Mouse (Mus musculus): Measurements from ENCODE around the gene Tspan17.

Tspan17 gene

GRCm38 (mm10) chr13:54805134-54805838 is 16.1 kb downstream of the Tspan17 start:
- no peak for DNase-seq (ENCODE audit: low read depth in 2 of 2, low spot score in 2 of 2)

GRCm38 (mm10) chr13:54806434-54806976 is 17.3 kb downstream of the Tspan17 start:
- DNase-seq (ENCODE audit: low read depth in 2 of 2, low spot score in 2 of 2) = no peak

GRCm38 (mm10) chr13:54808067-54808466 is 18.9 kb downstream of the Tspan17 start:
- no peak for DNase-seq (ENCODE audit: low read depth in 2 of 2, low spot score in 2 of 2)

- DNase-seq (ENCODE audit: low read depth in 2 of 2, low spot score in 2 of 2) = no peak
These were observed 22.3 kb downstream of the Tspan17 start for GRCm38 (mm10) chr13:54811476-54811875.

GRCm38 (mm10) chr13:54813381-54813780 is 24.2 kb downstream of the Tspan17 start:
- no peak for DNase-seq (ENCODE audit: low read depth in 2 of 2, low spot score in 2 of 2)

GRCm38 (mm10) chr13:54818399-54819254 is 29.4 kb downstream of the Tspan17 start:
- DNase-seq (ENCODE audit: low read depth in 2 of 2, low spot score in 2 of 2) = no peak

- DNase-seq (ENCODE audit: low read depth in 2 of 2, low spot score in 2 of 2) = no peak
These were observed 31.9 kb downstream of the Tspan17 start for GRCm38 (mm10) chr13:54821106-54821505.

- no peak for DNase-seq (ENCODE audit: low read depth in 2 of 2, low spot score in 2 of 2)
These were observed 32.8 kb downstream of the Tspan17 start for GRCm38 (mm10) chr13:54821931-54822330.

GRCm38 (mm10) chr13:54824111-54824931 is 35.1 kb downstream of the Tspan17 start:
- DNase-seq (ENCODE audit: low read depth in 2 of 2, low spot score in 2 of 2) = no peak

GRCm38 (mm10) chr13:54827992-54828391 is 38.8 kb downstream of the Tspan17 start:
- DNase-seq (ENCODE audit: low read depth in 2 of 2, low spot score in 2 of 2) = no peak

GRCm38 (mm10) chr13:54828508-54828907 is 39.3 kb downstream of the Tspan17 start:
- no peak for DNase-seq (ENCODE audit: low read depth in 2 of 2, low spot score in 2 of 2)

- no peak for DNase-seq (ENCODE audit: low read depth in 2 of 2, low spot score in 2 of 2)
These were observed 40.3 kb downstream of the Tspan17 start for GRCm38 (mm10) chr13:54829450-54829849.

GRCm38 (mm10) chr13:54836351-54837030 is 47.3 kb downstream of the Tspan17 start:
- no peak for DNase-seq (ENCODE audit: low read depth in 2 of 2, low spot score in 2 of 2)

- DNase-seq (ENCODE audit: low read depth in 2 of 2, low spot score in 2 of 2) = no peak
These were observed 47.9 kb downstream of the Tspan17 start for GRCm38 (mm10) chr13:54837061-54837460.

- no peak for DNase-seq (ENCODE audit: low read depth in 2 of 2, low spot score in 2 of 2)
These were observed 48.3 kb downstream of the Tspan17 start for GRCm38 (mm10) chr13:54837471-54837889.

- no peak for DNase-seq (ENCODE audit: low read depth in 2 of 2, low spot score in 2 of 2)
These were observed 49.4 kb downstream of the Tspan17 start for GRCm38 (mm10) chr13:54838540-54838939.

- DNase-seq (ENCODE audit: low read depth in 2 of 2, low spot score in 2 of 2) = no peak
These were observed 50.0 kb downstream of the Tspan17 start for GRCm38 (mm10) chr13:54839211-54839610.

- DNase-seq (ENCODE audit: low read depth in 2 of 2, low spot score in 2 of 2) = no peak
These were observed 55.4 kb downstream of the Tspan17 start for GRCm38 (mm10) chr13:54844579-54844978.
